Mouse (Mus musculus): ENCODE measurements around the gene Gm49388.
"Not testable (repeated sequence)": the region's sequence is repeated elsewhere in the genome, so short reads cannot be mapped to it uniquely, and the experiment has no call there.

Gene Gm49388

DNA sequence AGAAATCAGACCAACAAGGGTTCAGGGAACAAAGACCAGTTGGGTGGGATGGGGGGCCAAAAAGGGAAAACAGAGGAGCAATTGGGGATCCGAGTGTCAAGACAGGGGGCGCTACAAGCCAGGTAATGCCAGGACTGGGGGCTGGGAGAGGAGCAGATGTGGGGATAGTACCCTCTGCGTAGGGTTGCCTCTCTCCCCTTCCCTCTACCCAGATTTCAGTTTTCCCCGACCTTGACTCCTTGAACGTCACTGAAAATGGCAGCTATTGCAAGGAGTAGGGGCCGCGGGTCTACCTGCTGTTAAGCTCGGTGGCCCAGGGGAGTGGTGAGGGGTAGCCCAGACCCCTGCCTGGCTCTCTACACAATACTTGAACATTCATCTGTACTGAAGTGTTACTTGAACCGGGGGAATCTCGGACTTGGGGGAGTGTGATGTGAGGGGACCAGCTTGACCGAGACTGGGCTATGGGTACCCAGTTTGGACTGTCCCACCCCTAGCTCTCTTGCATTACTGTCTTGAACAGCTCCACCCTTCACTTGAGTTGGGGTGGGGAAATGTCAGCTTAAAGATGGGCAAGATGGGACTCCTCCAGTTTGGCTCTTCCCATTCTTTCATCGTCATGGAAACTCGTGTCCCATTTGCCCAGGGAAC is 16.9 kb upstream of the Gm49388 start:
- DNase-seq, result no peak

- DNase-seq, result peak; percentile 95
These were observed 16.3 kb upstream of the Gm49388 start for GRCm38 (mm10) chr7:127768997-127769593.

GRCm38 (mm10) chr7:127769651-127770038 is 15.8 kb upstream of the Gm49388 start, which contains the start of gene Orai3:
Orai3 (plus strand) TSS chr7:127769815.
- peak; percentile 89 for DNase-seq

DNA sequence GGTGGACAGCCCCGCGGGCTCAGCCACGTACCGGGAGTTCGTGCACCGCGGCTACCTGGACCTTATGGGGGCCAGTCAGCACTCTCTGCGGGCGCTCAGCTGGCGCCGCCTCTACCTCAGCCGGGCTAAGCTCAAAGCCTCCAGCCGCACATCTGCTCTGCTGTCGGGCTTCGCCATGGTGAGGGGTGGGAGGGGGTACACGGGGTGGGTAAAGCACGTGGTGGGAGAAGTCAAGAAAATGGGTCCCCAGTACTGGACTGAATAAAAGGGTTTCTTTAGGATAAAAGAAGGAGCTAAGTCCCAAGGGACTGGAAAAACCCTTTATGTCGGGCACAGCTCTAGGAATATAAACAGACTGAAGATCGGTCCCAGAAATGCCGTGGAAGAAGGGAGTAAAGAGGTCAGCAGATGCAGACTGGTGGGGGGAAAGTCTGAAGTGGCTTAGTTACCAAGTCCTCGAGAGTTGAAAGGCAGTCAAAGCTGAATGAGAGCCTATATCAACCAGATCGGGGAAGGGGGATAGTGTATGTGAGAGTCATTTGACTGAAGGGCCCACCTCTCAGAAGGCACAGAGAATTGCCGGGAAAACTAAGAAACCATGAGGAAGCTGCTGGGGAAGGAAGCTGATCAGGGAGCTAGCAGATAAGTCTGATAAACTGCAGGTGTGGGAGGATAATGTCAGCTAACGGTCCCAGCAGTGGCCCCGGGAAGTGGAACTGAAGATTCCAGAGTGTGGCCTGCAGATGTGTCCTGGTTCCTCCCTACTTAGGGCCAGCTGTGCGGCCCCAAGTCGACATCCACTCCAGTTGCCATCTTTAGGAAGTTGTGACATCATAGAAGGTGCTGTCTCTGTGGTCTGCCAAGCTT is 15.1 kb upstream of the Gm49388 start:
- peak; percentile 46 for DNase-seq

DNA sequence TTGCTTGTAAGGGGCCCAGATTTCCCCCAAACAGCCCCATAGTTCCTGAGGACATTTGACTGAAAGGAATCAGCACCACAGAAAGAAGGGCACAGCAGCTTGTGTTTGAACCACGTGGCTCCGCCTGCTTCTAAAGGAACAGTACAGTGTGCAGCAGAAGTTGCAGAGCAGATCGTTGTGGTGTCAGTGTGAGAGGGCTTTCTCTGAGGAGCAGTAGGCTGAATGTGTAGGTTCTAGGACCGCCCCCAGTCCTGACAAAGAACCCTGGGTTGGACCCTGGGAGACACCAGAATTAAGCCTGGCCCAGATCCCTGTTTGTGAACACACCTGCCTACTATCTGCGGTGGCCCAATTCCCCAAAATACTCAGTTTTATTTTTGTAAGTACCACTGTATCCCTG is 14.1 kb upstream of the Gm49388 start:
- DNase-seq, result no peak

- DNase-seq, result no peak
These were observed 13.3 kb upstream of the Gm49388 start for GRCm38 (mm10) chr7:127772080-127772479.

DNA sequence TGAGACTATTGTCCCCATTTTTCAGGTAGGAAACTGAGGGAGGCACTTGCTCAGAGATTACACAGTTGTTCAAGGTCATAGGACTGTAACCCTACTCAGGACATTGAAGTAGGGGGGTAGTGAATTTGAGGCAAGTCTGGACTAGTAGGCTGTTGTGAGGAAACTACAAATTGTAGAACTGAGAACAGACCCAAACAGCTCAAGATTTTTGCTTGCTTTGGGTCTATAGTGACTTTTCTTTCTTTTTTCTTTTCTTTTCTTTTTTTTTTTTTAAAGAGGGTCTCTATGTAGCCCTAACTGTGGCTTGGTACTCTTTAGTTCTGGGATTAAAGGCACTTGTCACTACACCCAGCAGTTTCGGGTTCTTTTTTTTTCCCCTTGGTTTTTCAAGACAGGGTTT is 12.9 kb upstream of the Gm49388 start:
- no peak for DNase-seq

- peak; percentile 85 for DNase-seq
These were observed 11.6 kb upstream of the Gm49388 start for GRCm38 (mm10) chr7:127773664-127774384.

DNA sequence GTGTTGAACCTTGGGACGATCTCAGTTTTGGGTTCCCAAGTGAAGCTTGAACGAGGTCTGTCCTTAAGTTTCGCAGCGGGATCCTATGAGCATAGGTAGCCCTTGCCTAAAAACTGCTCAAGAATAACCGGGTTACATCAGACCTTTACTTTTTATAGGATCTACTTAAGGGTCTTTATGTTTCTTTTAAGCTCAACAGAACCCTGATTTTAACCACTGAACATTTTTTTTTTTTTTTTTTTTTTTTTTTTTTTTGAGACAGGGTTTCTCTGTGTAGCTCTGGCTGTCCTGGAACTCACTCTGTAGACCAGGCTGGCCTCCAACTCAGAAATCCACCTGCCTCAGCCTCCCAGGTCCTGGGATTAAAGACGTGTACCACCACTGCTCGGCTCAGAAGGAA is 9.6 kb upstream of the Gm49388 start:
- DNase-seq, result not testable (repeated sequence)

GRCm38 (mm10) chr7:127776426-127776825 is 9.0 kb upstream of the Gm49388 start, which contains the start of gene Setd1a:
Setd1a (plus strand) TSS chr7:127776670.
- DNase-seq, result peak; percentile 89

- peak; percentile 99 for DNase-seq
These were observed 8.4 kb upstream of the Gm49388 start for GRCm38 (mm10) chr7:127776878-127777473.

GRCm38 (mm10) chr7:127777474-127778266 is 7.7 kb upstream of the Gm49388 start:
- DNase-seq, result peak; percentile 75

DNA sequence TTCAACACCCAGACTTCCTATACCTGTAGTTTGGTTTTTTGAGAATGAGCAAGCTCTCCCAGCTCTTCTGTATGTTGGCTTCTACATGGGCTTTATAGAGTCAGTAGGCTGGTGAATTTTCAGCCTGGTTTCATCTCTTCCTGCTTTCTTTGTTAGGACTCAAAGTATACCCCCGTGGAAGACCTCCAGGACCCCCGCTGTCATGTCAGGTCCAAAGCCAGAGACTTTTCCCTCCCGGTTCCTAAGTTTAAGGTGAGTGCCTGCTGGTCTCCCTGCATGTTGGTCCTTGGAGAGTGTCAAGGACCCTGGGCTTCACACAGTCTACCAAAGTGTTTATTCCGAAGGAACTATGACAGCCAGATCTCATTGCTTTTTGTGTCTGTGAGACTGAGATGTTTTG is 7.1 kb upstream of the Gm49388 start:
- no peak for DNase-seq

DNA sequence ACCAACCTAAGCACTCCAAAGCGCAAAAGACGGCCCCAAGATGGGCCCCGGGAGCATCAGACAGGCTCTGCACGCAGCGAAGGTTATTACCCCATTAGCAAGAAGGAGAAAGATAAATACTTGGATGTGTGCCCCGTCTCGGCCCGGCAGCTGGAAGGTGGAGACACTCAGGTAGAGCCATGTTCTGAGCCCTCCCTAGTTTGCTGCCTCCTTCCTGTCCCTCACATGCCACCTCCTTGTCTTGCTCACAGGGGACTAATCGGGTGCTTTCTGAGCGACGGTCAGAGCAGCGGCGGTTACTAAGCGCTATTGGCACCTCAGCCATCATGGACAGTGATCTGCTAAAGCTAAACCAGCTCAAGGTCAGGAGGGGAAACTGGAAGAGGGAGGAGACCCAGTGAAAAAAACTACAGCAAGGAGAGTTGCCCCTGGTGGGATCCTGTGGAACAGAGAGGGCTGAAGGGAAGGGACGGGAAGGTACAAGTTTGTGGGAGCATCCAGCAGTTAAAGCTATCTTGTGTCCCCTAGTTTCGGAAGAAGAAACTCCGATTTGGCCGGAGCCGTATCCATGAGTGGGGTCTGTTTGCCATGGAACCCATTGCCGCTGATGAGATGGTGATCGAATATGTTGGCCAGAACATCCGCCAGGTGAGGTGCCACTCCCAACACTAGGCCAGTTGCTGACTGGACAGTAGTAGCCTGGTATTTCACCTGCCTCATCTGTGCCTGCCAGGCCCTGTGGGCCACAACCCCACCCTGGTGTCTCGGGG is 11.9 kb downstream of the Gm49388 start:
- DNase-seq, result no peak

DNA sequence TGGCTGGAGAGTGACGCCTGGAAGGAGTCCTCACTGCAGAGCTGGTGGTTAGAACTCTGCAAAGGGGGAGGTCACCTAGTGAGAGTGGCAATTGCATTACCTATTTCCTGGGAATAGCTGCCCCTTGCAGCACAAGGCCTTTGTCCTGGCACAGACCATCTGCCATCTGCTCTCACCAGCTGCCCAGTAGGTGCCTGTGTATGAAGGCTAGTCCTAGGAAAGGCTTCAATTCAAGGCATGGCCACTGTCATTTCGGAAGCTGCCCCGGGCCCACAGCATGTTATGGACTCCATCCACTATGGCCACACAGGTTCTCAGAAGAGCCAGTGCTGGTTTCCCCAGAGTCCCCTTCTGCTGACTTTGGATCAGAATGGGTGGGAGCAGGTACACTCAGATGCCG is 13.2 kb downstream of the Gm49388 start:
- no peak for DNase-seq

DNA sequence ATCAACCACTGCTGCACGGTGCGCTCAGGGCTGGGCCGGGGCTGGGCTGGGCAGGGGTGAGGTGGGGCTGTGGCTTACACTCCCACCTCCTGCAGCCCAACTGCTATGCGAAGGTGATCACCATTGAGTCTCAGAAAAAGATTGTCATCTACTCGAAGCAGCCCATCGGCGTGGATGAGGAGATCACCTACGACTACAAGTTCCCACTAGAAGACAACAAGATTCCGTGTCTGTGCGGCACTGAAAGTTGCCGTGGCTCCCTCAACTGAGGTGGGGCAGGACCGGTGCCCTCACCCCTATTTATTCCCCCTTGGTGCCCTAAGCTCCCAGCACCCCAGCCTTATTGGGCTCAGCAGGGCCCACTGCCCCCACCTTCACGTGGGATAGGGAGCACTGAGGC is 13.8 kb downstream of the Gm49388 start:
- no peak for DNase-seq

DNA sequence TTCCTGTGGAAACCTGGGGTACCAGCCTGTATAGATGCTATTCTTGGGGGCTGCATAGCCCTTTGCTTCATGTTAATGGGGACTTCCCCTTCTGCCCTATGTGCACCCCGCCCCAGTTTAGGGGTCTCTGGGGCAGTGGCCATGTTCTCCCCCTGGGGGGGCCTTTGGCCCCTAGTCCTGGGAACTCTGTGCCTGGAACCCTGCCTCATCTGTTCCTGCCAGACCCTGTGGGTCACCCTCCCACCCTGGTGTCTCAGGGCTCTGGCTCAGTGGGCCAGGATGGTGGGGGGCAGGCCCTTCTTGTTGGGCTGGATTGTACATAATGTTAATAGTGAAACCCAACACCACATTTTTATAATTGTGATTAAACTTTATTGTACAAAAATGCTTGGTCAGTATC is 14.3 kb downstream of the Gm49388 start:
- no peak for DNase-seq

GRCm38 (mm10) chr7:127800435-127801009 is 15.1 kb downstream of the Gm49388 start, which contains the start of gene Hsd3b7:
Hsd3b7 (plus strand) TSS chr7:127800604.
- peak; percentile 92 for DNase-seq

GRCm38 (mm10) chr7:127801010-127801621 is 15.7 kb downstream of the Gm49388 start:
- DNase-seq, result no peak

DNA sequence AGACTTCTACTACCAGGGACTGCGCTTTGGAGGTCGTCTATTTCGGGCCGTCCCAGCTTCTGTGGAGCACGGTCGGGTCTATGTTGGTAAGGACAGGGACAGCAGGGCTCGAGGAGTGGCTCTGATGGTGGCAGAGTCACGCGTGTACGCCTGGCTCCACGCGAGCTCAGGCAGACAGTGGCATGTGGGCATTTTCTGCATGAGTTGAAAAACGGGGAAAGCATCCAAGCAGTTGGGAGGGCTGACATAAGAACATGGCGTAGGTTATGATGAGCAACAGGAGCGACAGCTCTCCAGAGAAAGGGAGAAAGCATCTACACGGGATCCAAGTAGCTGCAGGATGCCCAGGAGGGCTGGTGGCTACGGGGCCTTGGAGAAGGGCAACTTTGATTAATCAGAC is 16.9 kb downstream of the Gm49388 start:
- no peak for DNase-seq
